Mouse (Mus musculus): ENCODE measurements around the gene Necap1. TPM values are rescaled to one million over a fixed set of nuclear protein-coding genes. Genes with fewer than 3 reads are reported as not detected.

The Necap1 gene
- polyA plus RNA-seq, 1 experiment from 2014 or later: 46.1 TPM

GRCm38 (mm10) chr6:122883603-122884002 lies 9.3 kb downstream of the Necap1 start:
- no peak overlapping the region for H3K27ac ChIP-seq (ENCODE audit: low read depth)
- ATAC-seq (ENCODE audit: insufficient read depth) (no peak), DNase-seq (no peak)
- no peak for TF ChIP-seq CTCF (IDR thresholded peaks at IDR 0.05; ENCODE audit: low read depth)
- H3K4me1 ChIP-seq (ENCODE audit: insufficient read depth): no peaks in the 10 kb centered on the region
- no peaks in the 10 kb centered on the region for H3K9me3 ChIP-seq (ENCODE audit: low read depth, low read length)
- no peak overlapping the region for H3K4me3 ChIP-seq (ENCODE audit: low read depth, low read length)
- 84% methylated on average over 9 of the region's 9 CpGs for WGBS
- no peak overlapping the region for H3K4me2 ChIP-seq
- H3K36me3 ChIP-seq (ENCODE audit: insufficient read depth): peaks cover 93% of the 10 kb centered on the region
- H3K9ac ChIP-seq: no peak overlapping the region
- H3K27me3 ChIP-seq (ENCODE audit: insufficient read depth, low read length): no peaks in the 10 kb centered on the region

GRCm38 (mm10) chr6:122889599-122889998 lies 15.3 kb downstream of the Necap1 start:
- WGBS: 90% methylated on average over 2 of the region's 2 CpGs
- peaks cover 56% of the 10 kb centered on the region for H3K36me3 ChIP-seq (ENCODE audit: insufficient read depth)
- no peaks in the 10 kb centered on the region for H3K27me3 ChIP-seq (ENCODE audit: insufficient read depth, low read length)
- no peak overlapping the region for H3K9ac ChIP-seq
- H3K27ac ChIP-seq (ENCODE audit: low read depth): no peak overlapping the region
- no peaks in the 10 kb centered on the region for H3K4me1 ChIP-seq (ENCODE audit: insufficient read depth)
- ATAC-seq (ENCODE audit: insufficient read depth) (no peak; the same call in 1 of the 2 replicates), DNase-seq (no peak)
- no peak overlapping the region for H3K4me3 ChIP-seq (ENCODE audit: low read depth, low read length)
- no peak overlapping the region for H3K4me2 ChIP-seq
- no peak for TF ChIP-seq CTCF (IDR thresholded peaks at IDR 0.05; ENCODE audit: low read depth)
- no peaks in the 10 kb centered on the region for H3K9me3 ChIP-seq (ENCODE audit: low read depth, low read length)

- Histone ChIP-seq H3K4me1 (ENCODE audit: insufficient read depth) (no peaks in the 10 kb centered on the region), H3K4me2 (no peak overlapping the region), H3K27me3 (ENCODE audit: insufficient read depth, low read length) (no peaks in the 10 kb centered on the region), H3K9me3 (ENCODE audit: low read depth, low read length) (no peaks in the 10 kb centered on the region), H3K4me3 (ENCODE audit: low read depth, low read length) (no peak overlapping the region), H3K27ac (ENCODE audit: low read depth) (no peak overlapping the region), H3K36me3 (ENCODE audit: insufficient read depth) (peaks cover 28% of the 10 kb centered on the region), H3K9ac (no peak overlapping the region)
- DNase-seq (peak; percentile 86), ATAC-seq (ENCODE audit: insufficient read depth) (0 out of 2 replicates have a peak, but pooled peaks have one; percentile 38)
- WGBS: 13% methylated on average over 2 of the region's 2 CpGs
- peak; percentile 83 for TF ChIP-seq CTCF (IDR thresholded peaks at IDR 0.05; ENCODE audit: low read depth)
Measured at GRCm38 (mm10) chr6:122892442-122893049, 18.3 kb downstream of the Necap1 start.

GRCm38 (mm10) chr6:122919922-122920321 lies 45.6 kb downstream of the Necap1 start:
- no peak for TF ChIP-seq CTCF (IDR thresholded peaks at IDR 0.05; ENCODE audit: low read depth)
- Histone ChIP-seq H3K4me1 (ENCODE audit: insufficient read depth) (no peaks in the 10 kb centered on the region), H3K36me3 (ENCODE audit: insufficient read depth) (no peaks in the 10 kb centered on the region), H3K4me2 (no peak overlapping the region), H3K9ac (no peak overlapping the region), H3K4me3 (ENCODE audit: low read depth, low read length) (no peak overlapping the region), H3K9me3 (ENCODE audit: low read depth, low read length) (no peaks in the 10 kb centered on the region), H3K27ac (ENCODE audit: low read depth) (no peak overlapping the region), H3K27me3 (ENCODE audit: insufficient read depth, low read length) (no peaks in the 10 kb centered on the region)
- WGBS: 40% methylated on average over 4 of the region's 4 CpGs
- ATAC-seq (ENCODE audit: insufficient read depth) (no peak), DNase-seq (no peak)

GRCm38 (mm10) chr6:122921451-122921850 lies 47.2 kb downstream of the Necap1 start, which contains the start of gene Clec4a1:
Clec4a1 (plus strand) TSS chr6:122921848.
- ATAC-seq (ENCODE audit: insufficient read depth) (no peak), DNase-seq (peak; percentile 12)
- TF ChIP-seq CTCF (IDR thresholded peaks at IDR 0.05; ENCODE audit: low read depth): no peak
- Histone ChIP-seq H3K9ac (no peak within 1 kb of the TSS), H3K36me3 (ENCODE audit: insufficient read depth) (no peaks in the 10 kb centered on the region), H3K27me3 (ENCODE audit: insufficient read depth, low read length) (no peaks in the 10 kb centered on the region), H3K9me3 (ENCODE audit: low read depth, low read length) (no peaks in the 10 kb centered on the region), H3K4me2 (no peak within 1 kb of the TSS), H3K4me3 (ENCODE audit: low read depth, low read length) (no peak within 1 kb of the TSS), H3K27ac (ENCODE audit: low read depth) (no peak within 1 kb of the TSS), H3K4me1 (ENCODE audit: insufficient read depth) (no peaks in the 10 kb centered on the region)
- WGBS: 45% methylated on average over 4 of the region's 4 CpGs

- Histone ChIP-seq H3K4me3 (ENCODE audit: low read depth, low read length) (no peak overlapping the region), H3K36me3 (ENCODE audit: insufficient read depth) (no peaks in the 10 kb centered on the region), H3K4me1 (ENCODE audit: insufficient read depth) (no peaks in the 10 kb centered on the region), H3K9me3 (ENCODE audit: low read depth, low read length) (no peaks in the 10 kb centered on the region), H3K27me3 (ENCODE audit: insufficient read depth, low read length) (no peaks in the 10 kb centered on the region), H3K9ac (no peak overlapping the region), H3K4me2 (no peak overlapping the region), H3K27ac (ENCODE audit: low read depth) (no peak overlapping the region)
- WGBS: 80% methylated on average over 3 of the region's 3 CpGs
- DNase-seq (no peak), ATAC-seq (ENCODE audit: insufficient read depth) (no peak)
- no peak for TF ChIP-seq CTCF (IDR thresholded peaks at IDR 0.05; ENCODE audit: low read depth)
Measured at GRCm38 (mm10) chr6:122934845-122935244, 60.6 kb downstream of the Necap1 start.

Small RNA genes lying within 50 kb of the gene (microRNA-seq; reads per million reads assigned to microRNA genes)
- not detected for gene Mir7231 (ENCODE audit: borderline number of aligned reads)

Other genes starting within 250 kb of the Necap1 start
- not detected in 2 replicates for gene Dppa3, start 248.1 kb upstream of the Necap1 start, polyA plus RNA-seq (2014; fragmentation: Nextera tagmentation; extraction: Ambion mirVana)
- gene Nanog, start 167.0 kb upstream of the Necap1 start, polyA plus RNA-seq (2014; fragmentation: Nextera tagmentation; extraction: Ambion mirVana): 0.15 and 0.43 TPM in 2 replicates
- gene Slc2a3, start 72.8 kb upstream of the Necap1 start, polyA plus RNA-seq (2014; fragmentation: Nextera tagmentation; extraction: Ambion mirVana): 8.4 and 8.9 TPM in 2 replicates
- gene Foxj2, start 54.6 kb upstream of the Necap1 start, polyA plus RNA-seq (2014; fragmentation: Nextera tagmentation; extraction: Ambion mirVana): 6.7 and 7.5 TPM in 2 replicates
- gene C3ar1, start 18.3 kb upstream of the Necap1 start, polyA plus RNA-seq (2014; fragmentation: Nextera tagmentation; extraction: Ambion mirVana): 3.2 and 4.0 TPM in 2 replicates
- 3.1 TPM in 2 replicates for gene Clec4a1, start 47.4 kb downstream of the Necap1 start, polyA plus RNA-seq (2014; fragmentation: Nextera tagmentation; extraction: Ambion mirVana)
- gene Clec4a3, start 78.0 kb downstream of the Necap1 start, polyA plus RNA-seq (2014; fragmentation: Nextera tagmentation; extraction: Ambion mirVana): 2.3 and 3.4 TPM in 2 replicates
- not detected in 2 replicates for gene Clec4a4, start 115.9 kb downstream of the Necap1 start, polyA plus RNA-seq (2014; fragmentation: Nextera tagmentation; extraction: Ambion mirVana)
- not detected in 2 replicates for gene Clec4b1, start 175.5 kb downstream of the Necap1 start, polyA plus RNA-seq (2014; fragmentation: Nextera tagmentation; extraction: Ambion mirVana)
- gene Clec4a2, start 232.0 kb downstream of the Necap1 start, polyA plus RNA-seq (2014; fragmentation: Nextera tagmentation; extraction: Ambion mirVana): 3.1 and 4.1 TPM in 2 replicates